Mouse (Mus musculus): ENCODE results near the gene Gbf1.
A peak's percentile ranks its signal among the peaks of the same experiment; 100 is the strongest.

The Gbf1 gene

DNA sequence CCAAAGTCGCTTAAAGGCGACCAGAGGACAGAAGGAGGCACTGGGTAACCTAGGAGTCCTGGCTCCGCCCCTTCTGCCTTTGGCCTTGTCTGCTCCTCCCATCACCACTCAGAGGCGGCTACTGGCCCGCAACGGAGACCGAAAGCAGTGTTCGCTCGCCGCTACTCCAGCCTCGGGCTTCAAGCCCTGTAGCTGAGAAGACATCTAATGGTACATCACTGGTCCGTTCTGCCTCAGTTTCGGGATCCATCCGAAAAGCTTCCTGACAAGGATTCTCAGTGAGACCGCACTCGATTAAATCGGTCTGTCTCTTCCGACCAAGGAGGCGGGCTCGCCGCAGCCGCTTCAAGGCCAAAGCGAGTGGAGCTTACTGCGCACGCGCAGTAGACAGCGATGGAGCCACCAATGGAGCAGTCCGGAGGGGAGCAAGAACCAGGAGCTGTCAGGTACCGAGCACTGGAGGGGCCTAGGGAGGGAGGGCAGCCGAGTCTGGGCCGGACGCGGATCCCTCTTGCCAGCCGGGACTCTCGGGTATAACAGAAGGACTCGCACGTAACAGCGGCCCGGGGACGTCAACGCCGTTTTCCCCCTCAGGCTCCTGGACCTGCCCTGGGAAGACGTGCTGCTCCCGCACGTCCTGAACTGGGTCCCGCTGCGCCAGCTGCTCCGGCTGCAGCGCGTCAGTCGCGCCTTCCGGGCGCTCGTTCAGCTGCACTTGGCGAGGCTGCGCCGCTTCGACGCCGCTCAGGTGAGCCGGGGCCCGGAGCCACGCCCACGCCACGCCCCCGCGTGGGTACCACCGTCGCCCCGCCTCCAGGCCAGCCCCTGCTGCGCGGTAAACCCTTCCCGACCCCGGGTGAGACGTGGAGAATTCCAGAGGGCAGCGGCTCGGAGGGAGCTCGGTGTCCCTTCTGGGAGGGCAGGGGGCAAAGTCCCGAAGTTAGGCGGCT is 176.0 kb downstream of the Gbf1 start, which contains the start of gene Fbxl15:
Gene Fbxl15, plus strand, starts transcription at position 104 of the 950 bp plus-strand sequence.
- DNase-seq (ENCODE audit: low read depth, low spot score) = peak; percentile 97

DNA sequence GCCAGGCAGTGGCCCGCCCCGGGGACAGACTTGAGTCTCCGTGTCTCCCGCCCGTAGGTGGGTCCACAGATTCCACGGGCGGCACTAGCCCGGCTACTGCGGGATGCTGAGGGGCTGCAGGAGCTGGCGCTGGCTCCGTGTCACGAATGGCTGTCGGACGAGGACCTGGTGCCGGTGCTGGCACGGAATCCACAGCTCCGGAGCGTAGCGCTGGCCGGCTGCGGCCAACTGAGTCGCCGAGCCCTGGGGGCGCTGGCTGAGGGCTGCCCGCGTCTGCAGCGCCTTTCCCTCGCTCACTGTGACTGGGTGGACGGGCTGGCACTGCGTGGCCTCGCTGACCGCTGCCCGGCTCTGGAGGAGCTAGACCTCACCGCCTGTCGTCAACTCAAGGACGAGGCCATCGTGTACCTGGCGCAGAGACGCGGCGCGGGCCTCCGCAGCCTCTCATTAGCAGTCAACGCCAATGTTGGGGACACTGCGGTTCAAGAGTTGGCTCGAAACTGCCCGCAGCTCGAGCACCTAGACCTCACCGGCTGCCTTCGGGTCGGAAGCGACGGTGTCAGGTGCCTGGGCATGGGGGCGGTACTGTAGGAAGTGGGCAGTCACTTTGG is 176.8 kb downstream of the Gbf1 start:
- no peak for DNase-seq (ENCODE audit: low read depth, low spot score)

DNA sequence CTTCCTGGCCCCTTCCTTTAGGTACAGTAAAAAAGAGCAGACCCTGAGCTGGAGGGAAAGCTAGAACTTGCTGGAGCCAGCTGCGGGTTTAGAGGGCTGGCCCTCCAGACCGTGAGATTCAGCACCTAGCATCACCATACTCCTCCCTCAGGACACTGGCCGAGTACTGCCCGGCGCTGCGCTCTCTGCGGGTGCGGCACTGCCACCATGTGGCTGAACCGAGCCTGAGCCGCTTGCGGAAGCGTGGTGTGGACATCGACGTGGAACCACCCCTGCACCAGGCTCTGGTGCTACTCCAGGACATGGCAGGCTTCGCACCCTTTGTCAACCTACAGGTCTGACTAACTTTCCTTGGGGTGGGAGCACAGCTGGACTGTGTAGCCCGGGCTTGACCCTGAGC is 177.6 kb downstream of the Gbf1 start:
- peak; percentile 74 for DNase-seq (ENCODE audit: low read depth, low spot score)

DNA sequence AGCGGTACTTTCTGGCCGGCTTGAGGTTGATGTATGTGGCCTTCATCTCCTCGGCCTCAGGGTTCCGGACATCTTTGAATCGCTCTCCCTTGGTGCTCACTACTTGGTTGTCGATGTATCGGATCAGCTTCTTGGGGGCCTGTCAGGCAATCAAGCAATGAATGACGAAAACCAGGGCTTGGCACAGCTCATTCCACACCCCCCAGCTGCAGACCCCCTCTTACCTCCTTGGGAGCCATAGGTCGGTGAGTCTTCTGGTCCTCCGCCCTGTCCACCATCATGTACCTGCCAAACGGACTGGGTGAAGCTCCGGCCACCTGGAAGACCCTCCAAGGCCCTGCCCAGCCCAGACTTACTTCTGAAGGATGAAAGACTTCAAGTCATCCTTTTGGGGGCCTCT is 178.4 kb downstream of the Gbf1 start:
- no peak for DNase-seq (ENCODE audit: low read depth, low spot score)

DNA sequence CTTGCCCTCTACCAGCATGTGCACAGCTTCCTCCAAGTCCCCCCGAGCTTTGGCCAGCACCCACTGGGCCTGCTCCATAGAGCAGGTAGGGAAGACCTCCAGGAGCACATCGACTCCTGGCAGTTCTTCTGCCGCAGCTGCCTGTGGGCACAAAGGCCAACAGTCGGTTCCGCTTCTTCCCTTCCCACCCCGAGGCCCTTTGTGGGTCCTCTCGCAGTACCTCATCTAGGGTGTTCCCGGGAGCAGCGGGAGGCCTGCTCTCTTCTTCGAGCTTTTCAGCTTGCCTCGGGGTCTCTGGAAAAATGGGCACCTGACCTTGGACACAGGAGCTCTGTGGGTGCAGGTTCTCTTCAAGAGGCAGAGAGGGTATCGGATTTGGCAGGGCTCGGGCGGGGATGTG is 179.0 kb downstream of the Gbf1 start:
- DNase-seq (ENCODE audit: low read depth, low spot score) = no peak

DNA sequence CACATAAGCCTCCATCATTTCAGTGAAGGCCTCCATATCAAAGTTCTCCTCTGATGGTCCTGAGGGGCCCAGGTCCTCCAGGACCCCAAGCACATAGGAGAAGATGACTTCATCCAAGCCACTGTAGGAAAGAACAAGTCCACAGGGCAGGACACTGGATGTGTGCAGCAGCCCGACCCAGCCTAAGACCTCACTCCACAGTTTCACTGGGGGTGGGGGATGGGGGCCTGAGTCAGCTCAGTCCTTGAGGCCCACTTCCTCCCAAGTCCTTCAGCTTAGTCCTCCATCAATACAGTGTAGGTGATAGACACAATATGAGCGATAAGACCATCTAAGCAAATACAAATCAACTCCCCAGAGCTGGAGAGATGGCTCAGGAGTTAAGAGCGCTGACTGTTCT is 179.6 kb downstream of the Gbf1 start:
- no peak for DNase-seq (ENCODE audit: low read depth, low spot score)

DNA sequence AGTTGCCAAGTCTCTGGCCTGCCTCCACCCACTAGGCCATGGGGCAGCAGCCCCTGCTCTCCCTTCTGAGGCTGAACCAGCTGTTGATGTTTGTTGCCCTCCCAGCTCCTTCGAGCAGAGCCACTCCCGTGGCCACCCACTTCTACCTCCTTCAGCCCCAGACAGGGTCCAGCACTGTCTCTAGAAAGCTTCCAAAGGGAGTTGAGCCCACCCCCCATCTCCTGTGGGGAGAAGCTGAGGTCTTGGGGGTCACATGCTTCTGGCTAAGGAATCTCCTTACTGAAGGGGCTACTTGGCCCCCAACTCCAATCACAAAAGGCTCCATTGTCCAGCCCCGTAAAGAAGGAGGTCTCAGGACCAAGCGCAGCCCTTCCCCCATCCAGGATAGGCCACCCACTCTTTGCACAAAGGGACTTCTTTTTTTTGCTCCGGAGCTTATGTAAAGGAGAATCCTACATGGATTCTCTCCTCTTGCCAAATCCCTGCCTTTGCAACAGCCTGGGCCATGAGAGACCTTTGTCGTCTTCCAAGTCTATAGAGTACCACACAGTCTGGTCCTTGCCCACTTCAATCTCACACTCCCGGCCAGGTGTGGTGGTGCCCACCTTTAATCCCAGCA is 180.5 kb downstream of the Gbf1 start:
- DNase-seq (ENCODE audit: low read depth, low spot score) = no peak

DNA sequence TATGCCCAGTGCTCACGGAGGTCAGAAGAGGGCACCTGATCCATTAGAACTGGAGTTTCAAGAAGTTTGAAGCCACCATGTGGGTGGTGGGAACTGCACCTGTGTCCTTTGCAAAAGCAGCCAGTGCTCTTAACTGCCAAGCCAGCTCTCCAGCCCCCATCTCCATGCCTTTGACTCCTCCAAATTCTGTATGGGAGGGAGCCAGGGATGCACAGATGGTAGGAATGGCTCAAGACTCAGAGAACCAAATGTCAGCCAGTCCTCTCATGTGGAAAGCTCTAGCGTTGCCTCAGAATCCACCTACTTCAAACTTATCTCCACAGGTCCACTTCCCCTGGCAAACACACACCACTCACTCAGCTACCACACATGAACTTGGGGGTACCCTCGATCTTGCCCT is 181.6 kb downstream of the Gbf1 start:
- DNase-seq (ENCODE audit: low read depth, low spot score) = no peak

Measured in forelimb bud, embryonic 11.5 days (tissue).